ENCODE assay signal across 20 mouse cellular contexts in the genomic region with DNA sequence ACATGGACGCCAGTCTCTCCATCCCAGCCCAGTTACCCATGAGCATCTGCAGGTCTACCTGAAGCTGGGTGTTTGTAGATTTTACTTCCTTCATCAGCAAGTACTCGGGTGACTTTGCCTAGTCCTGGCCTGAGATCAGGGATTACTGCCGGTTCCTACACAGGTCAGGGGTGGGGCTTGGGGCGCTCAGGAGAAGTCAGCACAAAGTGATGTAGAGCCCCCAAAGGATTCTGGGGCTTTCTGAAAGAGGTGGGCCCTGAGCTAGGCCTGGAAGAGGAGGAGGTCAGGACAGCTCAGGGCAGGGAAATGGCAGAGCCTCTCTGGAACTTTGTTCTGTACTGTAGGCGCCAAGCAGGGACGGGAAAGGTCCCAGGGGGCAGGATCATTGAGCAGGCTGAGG. TPM values are rescaled to one million over a fixed set of nuclear protein-coding genes. Genes with fewer than 3 reads are reported as not detected.
DNase-seq lines count a peak whose midpoint lies in the region; ATAC-seq and TF ChIP-seq lines count a peak whose summit lies in the region.
"Had no signal": no experiment of that assay in that cellular context is flagged by ENCODE, and none has a peak within 500 bp of the region (broad histone marks: within the 10 kb centered on the region; RNA-seq: fewer than 3 reads in every experiment).

No protein-coding gene starts in this region.

- peak; percentile 90 for DNase-seq in heart, adult 11 months
- DNase-seq in heart, adult 9 months (ENCODE audit: low spot score in 2 of 2): no peak
- DNase-seq in kidney, postnatal 36 days: peak; percentile 30 to 42
- no peak for DNase-seq in kidney, adult 18-20 months
- DNase-seq in ES-E14 (ENCODE audit: low read depth, low spot score): no peak
- no peak for DNase-seq in left cerebral cortex, postnatal 36 days (ENCODE audit: low spot score in 2 of 2)
- DNase-seq: adrenal gland, adult 2 months; cerebellum, adult 8-10 months; kidney, postnatal 10 days; layer of hippocampus, adult 9-11 months; thymus, postnatal 14 days had no signal

- WGBS in limb, embryonic 13.5 days: 39% methylated on average over 6 of the region's 6 CpGs

- H3K4me2 ChIP-seq in limb, embryonic 13.5 days (replicated peaks): peak overlapping the region; percentile 14; the same call in 1 of the 2 replicates
- H3K4me2 ChIP-seq: forebrain, embryonic 15.5 days; midbrain, embryonic 12.5 days had no signal

- peak overlapping the region; percentile 42 to 52 for H3K4me3 ChIP-seq in ES-E14 (ENCODE audit: insufficient read depth in 1 of 2, low read depth in 1 of 2, low read length in 2 of 2, poor library complexity in 1 of 2, severe bottlenecking in 1 of 2)
- no peak overlapping the region for H3K4me3 ChIP-seq in limb, embryonic 13.5 days
- H3K4me3 ChIP-seq: forebrain, embryonic 15.5 days; midbrain, embryonic 12.5 days had no signal

- peaks cover 15 to 25% of the 10 kb centered on the region in 2 experiments for H3K4me1 ChIP-seq in ES-E14 (ENCODE audit: control insufficient read depth in 2 of 2, insufficient read depth in 2 of 2, low read length in 2 of 2, poor library complexity in 1 of 2)
- H3K4me1 ChIP-seq in limb, embryonic 13.5 days: peaks cover 33% of the 10 kb centered on the region

- H3K27me3 ChIP-seq in limb, embryonic 13.5 days: no peaks in the 10 kb centered on the region

- peak overlapping the region; percentile 72 for H3K9ac ChIP-seq in ES-E14 (ENCODE audit: insufficient read depth, low read depth, low read length, poor library complexity, severe bottlenecking)
- H3K9ac ChIP-seq in limb, embryonic 13.5 days: no peak overlapping the region
- H3K9ac ChIP-seq: forebrain, embryonic 15.5 days; midbrain, embryonic 12.5 days had no signal

- intact Hi-C loops in left cerebral cortex, postnatal 36 days (cut with DNase I): no loop called here

- no peak for ATAC-seq in limb, embryonic 13.5 days (ENCODE audit: low FRiP score, low read depth)
- ATAC-seq: CD4-positive, CD25-positive, alpha-beta regulatory T cell, adult 4 months; forebrain, embryonic 15.5 days had no signal

- in situ Hi-C loops in ES-E14 (cut with MboI; ENCODE audit: low sequenced_read_pairs in 2 of 2, unreplicated experiment in 2 of 2): no loop called here

- no peak overlapping the region for H3K27ac ChIP-seq in ES-E14 (ENCODE audit: insufficient read depth, low read depth, low read length, poor library complexity, severe bottlenecking)
- H3K27ac ChIP-seq in limb, embryonic 13.5 days: no peak overlapping the region
- H3K27ac ChIP-seq: forebrain, embryonic 15.5 days; macrophage; midbrain, embryonic 12.5 days had no signal

- H3K36me3 ChIP-seq in ES-E14 (ENCODE audit: control insufficient read depth, insufficient read depth, low read length, poor library complexity, severe bottlenecking): no peaks in the 10 kb centered on the region
- H3K36me3 ChIP-seq in limb, embryonic 13.5 days: no peaks in the 10 kb centered on the region
- H3K36me3 ChIP-seq: forebrain, embryonic 15.5 days; midbrain, embryonic 12.5 days had no signal

- no peaks in the 10 kb centered on the region for H3K9me3 ChIP-seq in ES-E14 (ENCODE audit: control insufficient read depth, insufficient read depth, low read depth, low read length)
- no peaks in the 10 kb centered on the region for H3K9me3 ChIP-seq in limb, embryonic 13.5 days
- H3K9me3 ChIP-seq: forebrain, embryonic 15.5 days; midbrain, embryonic 12.5 days had no signal

TF ChIP-seq in ES-E14, 5 proteins besides CTCF, POLR2A, EP300 and RAD21:
- no peak for TF ChIP-seq MAFK (IDR thresholded peaks at IDR 0.05; ENCODE audit: insufficient read depth, low read depth, low read length)
- TF ChIP-seq ZNF384 (IDR thresholded peaks at IDR 0.05; ENCODE audit: low read depth, low read length): no peak
- TF ChIP-seq HCFC1 (IDR thresholded peaks at IDR 0.05; ENCODE audit: borderline replicate concordance, insufficient read depth, low read length): no peak
- no peak for TF ChIP-seq ZC3H11A (IDR thresholded peaks at IDR 0.05; ENCODE audit: borderline replicate concordance, low read depth, low read length)
- no peak for TF ChIP-seq CHD2 (IDR thresholded peaks at IDR 0.05; ENCODE audit: low read depth, low read length)
TF ChIP-seq in ES-E14: peak in this region for 0.

RNA-seq across cellular contexts. Expression of gene Art1, which starts 1.2 kb away (rescaled TPM):
- total RNA-seq in ES-E14 (2012; rRNA removed): 0.45 and 0.90 TPM in 2 replicates
- polyA plus RNA-seq in limb, embryonic 13.5 days (2015; fragmentation: Nextera tagmentation; extraction: Ambion mirVana): 16.8 and 16.9 TPM in 2 replicates
- total RNA-seq in left cerebral cortex, postnatal 36 days (2021): not detected
- total RNA-seq: adrenal gland, adult 2 months; left cerebral cortex, postnatal 14 days had no signal
- polyA plus RNA-seq: adrenal gland, adult 2 months; CD4-positive, CD25-positive, alpha-beta regulatory T cell, adult 4 months; macrophage had no signal

RNA-seq across cellular contexts. Expression of gene Art5, which starts 6.6 kb away (rescaled TPM):
- total RNA-seq in ES-E14 (2012; rRNA removed): 2.6 and 3.2 TPM in 2 replicates
- polyA plus RNA-seq in limb, embryonic 13.5 days (2015; fragmentation: Nextera tagmentation; extraction: Ambion mirVana): 4.4 and 4.7 TPM in 2 replicates
- total RNA-seq in left cerebral cortex, postnatal 36 days (2021): not detected
- total RNA-seq: adrenal gland, adult 2 months; left cerebral cortex, postnatal 14 days had no signal
- polyA plus RNA-seq: macrophage had no signal

RNA-seq across cellular contexts. Expression of gene Chrna10, which starts 13.9 kb away (rescaled TPM):
- 0.27 and 0.42 TPM in 2 replicates for total RNA-seq in ES-E14 (2012; rRNA removed)
- not detected in 2 replicates for polyA plus RNA-seq in limb, embryonic 13.5 days (2015; fragmentation: Nextera tagmentation; extraction: Ambion mirVana)
- total RNA-seq in left cerebral cortex, postnatal 36 days (2021): under 1 TPM; 0.45 to 0.52 TPM
- total RNA-seq: adrenal gland, adult 2 months; gastrocnemius, adult 18-20 months had no signal
- polyA plus RNA-seq: CD4-positive, CD25-positive, alpha-beta regulatory T cell, adult 4 months; forebrain, embryonic 15.5 days; liver, embryonic 16.5 days; macrophage; midbrain, embryonic 12.5 days; stomach, embryonic 16.5 days had no signal

RNA-seq across cellular contexts. Expression of gene Trpc2, which starts 19.8 kb away (rescaled TPM):
- 0.36 and 1.3 TPM in 2 replicates for total RNA-seq in ES-E14 (2012; rRNA removed)
- not detected in 2 replicates for polyA plus RNA-seq in limb, embryonic 13.5 days (2015; fragmentation: Nextera tagmentation; extraction: Ambion mirVana)
- 1 to 10 TPM in 1 of 2 experiments, under 1 TPM in 1; 0.27 to 2.3 TPM for total RNA-seq in left cerebral cortex, postnatal 36 days (2021)
- polyA plus RNA-seq: adrenal gland, adult 2 months; CD4-positive, CD25-positive, alpha-beta regulatory T cell, adult 4 months; midbrain, embryonic 12.5 days; stomach, embryonic 16.5 days had no signal

RNA-seq across cellular contexts. Expression of gene Xntrpc, which starts 37.2 kb away (rescaled TPM):
- 0.76 and 1.1 TPM in 2 replicates for total RNA-seq in ES-E14 (2012; rRNA removed)
- polyA plus RNA-seq in limb, embryonic 13.5 days (2015; fragmentation: Nextera tagmentation; extraction: Ambion mirVana): 2.3 TPM in 2 replicates
- 1 to 10 TPM; 1.2 TPM for total RNA-seq in left cerebral cortex, postnatal 36 days (2021)
- polyA plus RNA-seq: macrophage had no signal

Comparison
In these comparisons a context has a peak if more than half of its experiments do, and no peak if none do; other contexts are left out.
1. DNase-seq: peak in heart, adult 11 months (single experiment) and kidney, postnatal 36 days (2 of 2); none in heart, adult 9 months (0 of 2), kidney, adult 18-20 months (single experiment), ES-E14 (single experiment) and left cerebral cortex, postnatal 36 days (0 of 2).